Mouse (Mus musculus) liver, embryonic 14.5 days (tissue): ENCODE results near the gene Slc25a25. TPM values are rescaled to one million over a fixed set of nuclear protein-coding genes. Genes with fewer than 3 reads are reported as not detected.
"Not testable (repeated sequence)": the region's sequence is repeated elsewhere in the genome, so short reads cannot be mapped to it uniquely, and the experiment has no call there.

Experiments used
- ATAC-seq: fragments of 200-750 bp; cut with Nextera tagmentation; 2 replicates; pipeline ENCODE4 v1.8.0; 2017; ENCODE audit warnings: moderate number of reproducible peaks, mild to moderate bottlenecking, moderate library complexity; ENCODE audit not compliant: insufficient read depth
- DNase-seq, 3 experiments: peaks; one replicate each; pipeline ENCODE4 v3.0.0-alpha.2; 2012 to 2013; ENCODE audit warnings: low read depth in 3 of 3, low spot score in 3 of 3
- H3K27ac ChIP-seq: fragments of 300-500 bp; sonication (generic); 2 replicates; pipeline ENCODE4 v1.5.1; 2014; ENCODE audit warnings: moderate library complexity, mild to moderate bottlenecking, control low read depth, inconsistent platforms
- H3K27me3 ChIP-seq: fragments of 300-500 bp; sonication (generic); 2 replicates; pipeline ENCODE4 v1.6.1; 2014; ENCODE audit warnings: mild to moderate bottlenecking, low read length, moderate library complexity; ENCODE audit not compliant: control insufficient read depth, insufficient read depth
- H3K36me3 ChIP-seq: fragments of 300-500 bp; sonication (generic); replicated peaks from 2 replicates; pipeline ENCODE4 v1.6.1; 2014; ENCODE audit warnings: low read depth; ENCODE audit not compliant: control insufficient read depth, insufficient read depth
- H3K4me1 ChIP-seq, 2 experiments: fragments of 200-500 bp in 1 of 2; fragments of 300-500 bp in 1 of 2; sonication (generic) in 1 of 2; replicated peaks; 2 replicates each; pipeline ENCODE4 v1.6.1; 2012 to 2014; ENCODE audit warnings: antibody characterized with exemption in 1 of 2, inconsistent platforms in 1 of 2, low read length in 1 of 2; ENCODE audit not compliant: control insufficient read depth in 2 of 2, insufficient read depth in 2 of 2
- H3K4me2 ChIP-seq: fragments of 300-500 bp; sonication (generic); 2 replicates; pipeline ENCODE4 v1.6.1; 2014; ENCODE audit warnings: low read depth, mild to moderate bottlenecking, control low read depth, moderate library complexity
- H3K4me3 ChIP-seq, 2 experiments: fragments of 200-500 bp in 1 of 2; fragments of 300-500 bp in 1 of 2; sonication (generic) in 1 of 2; 2 replicates each; pipeline ENCODE4 v1.5.1; 2012 to 2014; ENCODE audit warnings: low read depth in 2 of 2, low read length in 2 of 2, mild to moderate bottlenecking in 2 of 2, control low read depth in 1 of 2, inconsistent platforms in 1 of 2, moderate library complexity in 1 of 2; ENCODE audit not compliant: insufficient read depth in 1 of 2
- H3K9ac ChIP-seq: fragments of 300-500 bp; sonication (generic); replicated peaks from 2 replicates; pipeline ENCODE4 v1.6.1; 2014; ENCODE audit warnings: mild to moderate bottlenecking, control low read depth, moderate library complexity
- H3K9me3 ChIP-seq: fragments of 300-500 bp; sonication (generic); 2 replicates; pipeline ENCODE4 v1.6.1; 2016; ENCODE audit warnings: low read length, mixed read lengths; ENCODE audit not compliant: control insufficient read depth
- CTCF ChIP-seq: IDR thresholded peaks from 2 replicates; pipeline ENCODE4 v1.5.1; 2016; ENCODE audit warnings: antibody characterized with exemption, low read depth, control low read depth
- EP300 ChIP-seq: IDR thresholded peaks from 2 replicates; pipeline ENCODE4 v1.6.1; 2016; ENCODE audit warnings: antibody characterized with exemption, low read depth
- WGBS: fragments of 180-500 bp; shearing (Covaris S2); extraction: QIAGEN DNeasy Blood & Tissue Kit; methylation state at CpG from one replicate; pipeline ENCODE4 v1.1.7; 2014; ENCODE audit not compliant: insufficient replicate concordance; 5-methylcytosine and 5-hydroxymethylcytosine counted together
- polyA plus RNA-seq, 2 experiments: library from polyadenylated mRNA; depleted of rRNA in 1 of 2; stranded (reverse) in 1 of 2; unstranded in 1 of 2; fragments of >200 nt; fragmentation: Nextera tagmentation in 1 of 2; extraction: Ambion mirVana in 1 of 2; gene quantifications; 2 replicates each; pipeline versions ENCODE4 v1.2.1 to v1.2.3; 2012 to 2014

Slc25a25 gene
- polyA plus RNA-seq, 2 experiments = 5.5 to 6.0 TPM

DNA sequence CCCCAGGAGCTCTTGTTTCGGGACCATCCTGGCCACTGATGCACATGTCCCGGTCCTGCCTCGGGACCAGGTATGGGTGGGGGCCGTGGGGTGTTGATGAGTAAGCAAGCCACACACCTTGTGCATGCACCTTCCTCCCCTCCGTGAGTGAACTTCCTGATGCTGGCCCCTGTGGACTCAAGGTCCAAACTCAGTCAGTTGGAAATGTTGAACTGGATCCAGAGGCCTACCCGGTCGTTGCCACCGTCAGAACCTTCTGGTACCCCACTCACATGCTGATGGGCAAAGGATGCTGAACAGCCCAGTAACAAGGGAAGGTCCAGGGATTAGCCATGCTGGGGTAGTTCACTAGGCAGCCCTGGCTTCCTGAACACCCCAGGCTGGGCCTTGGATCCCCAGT, 31.1 kb upstream of the Slc25a25 start:
- H3K36me3 ChIP-seq = no peaks in the 10 kb centered on the region
- WGBS = 78% methylated on average over 8 of the region's 8 CpGs
- H3K4me2 ChIP-seq = no peak overlapping the region
- H3K9me3 ChIP-seq = no peaks in the 10 kb centered on the region
- H3K27ac ChIP-seq = no peak overlapping the region
- ATAC-seq = no peak
- no peaks in the 10 kb centered on the region for H3K27me3 ChIP-seq
- DNase-seq = no peak
- H3K4me3 ChIP-seq = no peak overlapping the region
- H3K4me1 ChIP-seq = peaks cover 0 to 6% of the 10 kb centered on the region in 2 experiments; a peak in 2 of 4 replicates
- H3K9ac ChIP-seq = no peak overlapping the region
- TF ChIP-seq EP300 = no peak
- no peak for TF ChIP-seq CTCF

- not testable (repeated sequence) for DNase-seq, H3K9me3 ChIP-seq, H3K36me3 ChIP-seq, H3K27me3 ChIP-seq, H3K9ac ChIP-seq, H3K4me1 ChIP-seq, ATAC-seq, H3K27ac ChIP-seq, H3K4me3 ChIP-seq, H3K4me2 ChIP-seq
- 91% methylated on average over 3 of the region's 9 CpGs for WGBS
These were observed 24.1 kb upstream of the Slc25a25 start for GRCm38 (mm10) chr2:32475361-32475760.

DNA sequence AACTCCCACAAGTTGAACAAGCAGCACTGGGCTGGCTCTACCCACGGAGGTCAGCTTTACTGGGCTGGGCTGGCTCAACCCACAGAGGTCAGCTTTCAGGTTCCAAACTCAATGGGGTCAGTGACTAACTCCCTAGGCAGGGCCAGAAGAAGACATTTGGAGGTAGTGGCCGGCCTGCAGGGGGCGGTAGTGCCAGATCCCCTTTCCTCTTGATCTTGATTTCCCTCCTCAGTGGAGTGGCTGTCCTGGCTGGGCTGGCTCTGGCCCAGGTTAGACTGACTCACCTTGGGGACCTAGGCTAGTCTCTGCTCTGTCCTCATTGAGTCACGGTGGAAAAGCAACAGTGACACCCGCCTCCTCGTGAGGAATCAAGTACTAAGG, 20.4 kb upstream of the Slc25a25 start:
- H3K4me2 ChIP-seq = no peak overlapping the region
- DNase-seq (no peak), ATAC-seq (no peak)
- no peak overlapping the region for H3K27ac ChIP-seq
- no peaks in the 10 kb centered on the region for H3K9me3 ChIP-seq
- H3K4me3 ChIP-seq = no peak overlapping the region
- TF ChIP-seq CTCF = peak; percentile 75
- TF ChIP-seq EP300 = no peak
- H3K9ac ChIP-seq = no peak overlapping the region
- no peaks in the 10 kb centered on the region for H3K4me1 ChIP-seq
- WGBS = 66% methylated on average over 6 of the region's 6 CpGs
- no peaks in the 10 kb centered on the region for H3K36me3 ChIP-seq
- H3K27me3 ChIP-seq = no peaks in the 10 kb centered on the region

DNA sequence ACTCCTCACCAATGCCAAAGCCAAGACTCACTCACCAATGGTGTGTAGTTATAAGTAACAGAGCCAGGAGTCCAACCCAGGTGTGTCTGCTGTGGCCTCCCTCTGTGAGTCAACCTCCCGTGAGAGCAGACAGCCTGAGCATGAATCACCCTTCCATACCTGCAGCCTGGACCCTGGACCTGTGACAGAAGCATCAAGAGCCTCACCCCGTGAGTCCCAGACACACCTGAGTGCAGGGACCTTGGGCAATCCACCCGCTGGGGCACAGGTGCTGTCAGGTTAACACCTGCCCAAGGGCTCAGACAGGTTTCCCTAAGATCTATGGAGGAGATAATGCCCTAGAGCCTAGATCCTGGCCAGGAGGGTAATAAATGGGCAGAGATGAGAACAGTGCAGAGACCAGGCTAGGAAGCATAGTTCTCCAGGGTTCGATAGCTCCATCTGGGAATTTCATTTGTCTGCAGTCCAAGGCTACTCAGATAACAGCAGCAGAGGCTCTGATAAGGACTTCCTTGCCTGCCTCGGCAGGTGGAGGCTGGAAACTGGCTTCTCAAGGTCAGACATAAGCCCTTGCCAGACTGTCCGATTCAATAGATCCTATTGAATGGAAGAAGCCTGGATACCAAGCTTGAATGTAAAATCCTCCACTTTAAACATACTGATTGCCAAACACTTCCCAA, 19.9 kb upstream of the Slc25a25 start:
- H3K27me3 ChIP-seq = no peaks in the 10 kb centered on the region
- ATAC-seq (no peak), DNase-seq (no peak)
- H3K4me2 ChIP-seq = no peak overlapping the region
- H3K4me3 ChIP-seq = no peak overlapping the region
- H3K9me3 ChIP-seq = no peaks in the 10 kb centered on the region
- H3K27ac ChIP-seq = no peak overlapping the region
- no peak overlapping the region for H3K9ac ChIP-seq
- H3K4me1 ChIP-seq = no peaks in the 10 kb centered on the region
- 58% methylated on average over 6 of the region's 6 CpGs for WGBS
- no peak for TF ChIP-seq EP300
- H3K36me3 ChIP-seq = no peaks in the 10 kb centered on the region

DNA sequence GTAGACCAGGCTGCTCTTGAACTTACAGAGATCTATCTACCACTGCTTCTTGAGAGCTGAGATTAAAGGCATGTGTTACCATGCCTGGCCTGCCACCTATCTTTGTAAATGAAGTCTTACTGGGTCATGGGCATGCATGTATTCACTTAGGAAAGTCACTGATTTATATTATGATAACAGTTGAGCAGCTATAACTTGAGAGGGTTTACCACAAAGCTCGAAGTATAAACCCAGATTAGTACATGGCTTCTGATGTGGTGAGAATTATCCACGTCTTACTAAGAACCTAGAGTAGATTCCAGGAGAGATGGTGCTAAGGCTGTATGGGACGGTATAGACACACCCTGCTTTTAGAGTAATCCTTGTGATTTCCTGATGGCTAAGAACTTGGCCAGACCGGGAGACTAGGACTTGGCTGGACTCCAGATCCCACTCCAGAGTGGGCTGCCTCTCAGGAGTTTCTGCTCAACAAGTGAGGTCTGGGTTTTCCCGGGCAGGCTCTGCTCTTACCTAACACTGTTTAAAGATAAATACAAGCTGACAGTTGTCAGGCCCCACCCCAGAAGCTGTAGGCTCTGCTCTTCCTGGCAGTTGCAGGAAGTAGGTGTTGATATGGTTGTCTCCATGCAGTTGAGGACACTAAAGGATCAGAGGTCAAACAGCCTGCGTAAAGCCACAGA, 13.1 kb upstream of the Slc25a25 start:
- Histone ChIP-seq H3K4me3 (no peak overlapping the region), H3K4me2 (no peak overlapping the region), H3K27me3 (no peaks in the 10 kb centered on the region), H3K9ac (no peak overlapping the region), H3K36me3 (no peaks in the 10 kb centered on the region), H3K4me1 (peaks cover 0 to 16% of the 10 kb centered on the region in 2 experiments; a peak in 2 of 4 replicates), H3K9me3 (no peaks in the 10 kb centered on the region), H3K27ac (no peak overlapping the region)
- no peak for TF ChIP-seq CTCF
- TF ChIP-seq EP300 = 0 out of 2 replicates have a peak, but pooled peaks have one; percentile 16
- 13% methylated on average over 6 of the region's 6 CpGs for WGBS
- peak in 2 of 3 experiments; percentile 29 to 31 for DNase-seq
- ATAC-seq = peak; percentile 69
